Mouse (Mus musculus) bone marrow macrophage, adult 2 months (primary cell): ENCODE results near the gene Ganab.

ENCODE experiments used
- CTCF ChIP-seq: IDR thresholded peaks from 2 replicates; pipeline ENCODE4 v1.5.1; 2012; ENCODE audit warnings: low read depth, mild to moderate bottlenecking, low read length, moderate library complexity
- POLR2A ChIP-seq: IDR thresholded peaks from 2 replicates; pipeline ENCODE4 v1.6.1; 2012; ENCODE audit warnings: mild to moderate bottlenecking, low read depth, low read length, borderline replicate concordance

DNA sequence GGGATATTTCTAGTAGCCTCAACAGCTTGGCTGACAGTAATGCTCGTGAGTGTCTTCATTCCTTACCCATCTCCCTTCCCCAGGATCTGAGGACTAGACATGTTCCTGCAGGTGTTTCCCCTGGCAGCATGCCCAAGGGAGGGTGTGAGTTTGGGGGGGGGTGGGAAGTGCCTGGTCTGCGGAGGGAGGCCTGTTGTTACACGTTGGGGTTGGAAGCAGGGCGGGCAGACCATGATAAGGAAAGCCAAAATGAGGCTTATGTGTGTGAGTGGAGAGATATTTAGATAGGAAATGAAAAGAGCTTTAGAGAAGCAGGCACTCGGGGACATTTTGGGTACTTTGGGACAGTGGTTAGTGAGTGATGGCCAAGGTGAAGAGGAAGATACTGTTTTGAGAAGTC lies 46.2 kb downstream of the Ganab start:
- TF ChIP-seq CTCF (no peak), POLR2A (no peak)
